Mouse (Mus musculus) liver, postnatal 0 days (tissue): ENCODE data around the gene Atp6v0a2. TPM values are rescaled to one million over a fixed set of nuclear protein-coding genes. Genes with fewer than 3 reads are reported as not detected.

Source experiments
- ATAC-seq: fragments of 200-750 bp; cut with Nextera tagmentation; 2 replicates; pipeline ENCODE4 v1.8.0; 2017; ENCODE audit warnings: mild to moderate bottlenecking, moderate library complexity
- DNase-seq: peaks from one replicate; pipeline ENCODE4 v3.0.0-alpha.2; 2016
- H3K27ac ChIP-seq: fragments of 300-500 bp; sonication (generic); 2 replicates; pipeline ENCODE4 v1.5.1; 2014; ENCODE audit warnings: antibody characterized with exemption, moderate library complexity, mild to moderate bottlenecking, low read depth
- H3K27me3 ChIP-seq: fragments of 300-500 bp; sonication (generic); 2 replicates; pipeline ENCODE4 v1.6.1; 2014; ENCODE audit warnings: low read length, control low read depth, mixed read lengths; ENCODE audit not compliant: insufficient read depth
- H3K36me3 ChIP-seq: fragments of 300-500 bp; sonication (generic); replicated peaks from 2 replicates; pipeline ENCODE4 v1.6.1; 2014; ENCODE audit warnings: mild to moderate bottlenecking, control low read depth, low read length, moderate library complexity, mixed read lengths; ENCODE audit not compliant: insufficient read depth
- H3K4me1 ChIP-seq: fragments of 300-500 bp; sonication (generic); 2 replicates; pipeline ENCODE4 v1.6.1; 2014; ENCODE audit warnings: antibody characterized with exemption, mild to moderate bottlenecking, control low read depth; ENCODE audit not compliant: insufficient read depth
- H3K4me2 ChIP-seq: fragments of 300-500 bp; sonication (generic); 2 replicates; pipeline ENCODE4 v1.6.1; 2014; ENCODE audit warnings: low read depth, mild to moderate bottlenecking, low read length, moderate library complexity, mixed read lengths
- H3K4me3 ChIP-seq: fragments of 300-500 bp; sonication (generic); 2 replicates; pipeline ENCODE4 v1.5.1; 2014; ENCODE audit warnings: low read depth, low read length
- H3K9ac ChIP-seq: fragments of 300-500 bp; sonication (generic); replicated peaks from 2 replicates; pipeline ENCODE4 v1.6.1; 2014; ENCODE audit warnings: mild to moderate bottlenecking, moderate library complexity
- H3K9me3 ChIP-seq: fragments of 300-500 bp; sonication (generic); 2 replicates; pipeline ENCODE4 v1.6.1; 2016; ENCODE audit warnings: mild to moderate bottlenecking, control low read depth, low read length, mixed read lengths
- CTCF ChIP-seq: sonication (generic); IDR thresholded peaks from 2 replicates; pipeline ENCODE4 v1.5.1; 2016; ENCODE audit warnings: antibody characterized with exemption, low read depth
- EP300 ChIP-seq: IDR thresholded peaks from 2 replicates; pipeline ENCODE4 v1.6.1; 2016; ENCODE audit warnings: antibody characterized with exemption, low read depth, mild to moderate bottlenecking
- WGBS: fragments of 180-500 bp; shearing (Covaris S2); extraction: QIAGEN DNeasy Blood & Tissue Kit; methylation state at CpG from one replicate; pipeline ENCODE4 v1.1.7; 2014; ENCODE audit not compliant: insufficient replicate concordance; 5-methylcytosine and 5-hydroxymethylcytosine counted together
- polyA plus RNA-seq: library from polyadenylated mRNA; unstranded; fragments of >200 nt; fragmentation: Nextera tagmentation; extraction: Ambion mirVana; gene quantifications from 2 replicates; pipeline ENCODE4 v1.2.1, GENCODE M21; 2015

Atp6v0a2 gene
- polyA plus RNA-seq, 1 experiment from 2014 or later: 12.4 TPM

GRCm38 (mm10) chr5:124621362-124621761 is 7.0 kb upstream of the Atp6v0a2 start:
- ATAC-seq: no peak; the same call in 1 of the 2 replicates
- H3K4me3 ChIP-seq: no peak overlapping the region
- H3K9me3 ChIP-seq: no peaks in the 10 kb centered on the region
- H3K36me3 ChIP-seq: no peaks in the 10 kb centered on the region
- no peaks in the 10 kb centered on the region for H3K27me3 ChIP-seq
- no peak overlapping the region for H3K4me2 ChIP-seq
- DNase-seq: no peak
- H3K9ac ChIP-seq: no peak overlapping the region
- TF ChIP-seq CTCF (no peak), EP300 (no peak)
- 62% methylated on average over 13 of the region's 13 CpGs for WGBS
- no peak overlapping the region for H3K27ac ChIP-seq
- no peaks in the 10 kb centered on the region for H3K4me1 ChIP-seq

DNA sequence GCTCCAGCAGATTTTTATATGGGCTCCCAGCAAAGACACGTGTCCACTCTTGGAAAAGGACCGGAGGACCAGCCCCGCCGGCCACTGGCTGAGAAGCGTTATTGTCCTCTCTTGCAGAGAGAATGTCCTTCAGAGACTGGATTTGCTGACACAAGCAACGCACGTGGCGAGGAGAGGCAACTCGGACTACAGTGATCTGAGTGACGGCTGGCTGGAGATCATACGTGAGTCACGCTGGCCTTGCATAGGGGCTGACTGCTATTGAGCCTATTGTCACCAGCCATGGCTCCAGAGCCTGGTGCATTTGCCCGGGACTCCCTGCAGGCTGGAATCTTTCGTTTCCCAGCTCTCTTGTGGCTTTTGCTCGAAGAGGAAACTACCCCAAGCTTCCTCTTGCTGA is 5.5 kb upstream of the Atp6v0a2 start:
- H3K36me3 ChIP-seq: no peaks in the 10 kb centered on the region
- no peak overlapping the region for H3K4me2 ChIP-seq
- no peaks in the 10 kb centered on the region for H3K27me3 ChIP-seq
- TF ChIP-seq EP300 (no peak), CTCF (no peak)
- DNase-seq (no peak), ATAC-seq (peak; percentile 59)
- no peak overlapping the region for H3K9ac ChIP-seq
- H3K9me3 ChIP-seq: no peaks in the 10 kb centered on the region
- H3K27ac ChIP-seq: 0 out of 2 replicates have a peak overlapping the region, but pooled peaks have one; percentile 39
- H3K4me1 ChIP-seq: peaks cover under 1% of the 10 kb centered on the region
- 60% methylated on average over 15 of the region's 15 CpGs for WGBS
- no peak overlapping the region for H3K4me3 ChIP-seq

DNA sequence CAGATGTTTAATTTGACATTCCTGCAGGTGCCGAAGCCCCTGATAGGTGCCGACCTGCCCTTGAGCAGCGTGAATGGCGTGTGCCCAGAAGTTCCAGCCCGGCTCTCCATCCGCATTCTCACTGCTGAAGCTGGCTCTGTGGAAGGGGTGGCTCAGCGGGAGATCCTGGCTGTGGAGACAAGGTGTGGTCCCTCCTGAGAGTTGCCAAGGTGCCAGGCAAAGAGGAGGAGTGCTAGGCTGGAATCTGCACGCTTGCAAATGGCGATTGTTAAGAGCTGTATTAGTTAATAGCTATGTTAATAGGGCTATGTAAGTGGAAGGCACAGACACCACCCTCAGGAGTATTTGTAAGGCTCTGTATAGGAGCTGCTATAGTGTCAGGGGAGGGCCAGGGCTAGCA is 4.1 kb upstream of the Atp6v0a2 start:
- H3K27me3 ChIP-seq: no peaks in the 10 kb centered on the region
- 90% methylated on average over 9 of the region's 9 CpGs for WGBS
- no peak for ATAC-seq

DNA sequence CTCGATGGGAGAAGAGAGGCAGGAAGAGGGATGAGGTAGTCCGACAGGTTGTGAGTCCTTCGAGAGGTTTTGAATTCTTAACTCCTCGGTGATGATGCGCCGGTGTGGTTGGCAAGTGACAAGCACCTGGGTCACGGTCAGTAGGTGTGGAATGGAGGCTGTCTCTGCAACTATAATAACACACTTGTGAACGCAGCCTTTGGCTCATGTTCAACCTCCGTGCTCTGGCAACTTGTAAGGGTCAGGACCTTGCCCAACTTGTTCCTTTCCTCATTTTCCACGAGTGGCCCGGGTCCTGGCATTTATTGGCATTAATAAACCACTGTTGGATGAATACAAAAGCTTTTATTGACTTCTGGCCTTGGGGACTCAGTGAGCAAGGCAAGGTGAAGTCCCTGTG is 1.3 kb downstream of the Atp6v0a2 start:
- H3K9ac ChIP-seq: peak overlapping the region; percentile 87
- no peak for DNase-seq
- 8% methylated on average over 11 of the region's 11 CpGs for WGBS
- no peak for ATAC-seq
- H3K4me3 ChIP-seq: peak overlapping the region; percentile 88
- H3K27ac ChIP-seq: peak overlapping the region; percentile 69; the same call in 1 of the 2 replicates
- H3K9me3 ChIP-seq: no peaks in the 10 kb centered on the region
- peaks cover 19% of the 10 kb centered on the region for H3K4me1 ChIP-seq
- H3K27me3 ChIP-seq: no peaks in the 10 kb centered on the region
- peaks cover 5% of the 10 kb centered on the region for H3K36me3 ChIP-seq
- peak overlapping the region; percentile 84 for H3K4me2 ChIP-seq
- TF ChIP-seq CTCF: no peak
- no peak for TF ChIP-seq EP300

More for the DNA sequence above, 4.1 kb upstream of the Atp6v0a2 start:
- no peak for DNase-seq
- Histone ChIP-seq H3K36me3 (no peaks in the 10 kb centered on the region), H3K9me3 (no peaks in the 10 kb centered on the region), H3K4me1 (peaks cover 7% of the 10 kb centered on the region), H3K4me3 (no peak overlapping the region), H3K9ac (no peak overlapping the region), H3K4me2 (no peak overlapping the region), H3K27ac (no peak overlapping the region)
- TF ChIP-seq EP300 (no peak), CTCF (no peak)

GRCm38 (mm10) chr5:124631685-124632084 is 3.3 kb downstream of the Atp6v0a2 start:
- Histone ChIP-seq H3K4me3 (no peak overlapping the region), H3K27me3 (no peaks in the 10 kb centered on the region), H3K4me2 (no peak overlapping the region), H3K27ac (no peak overlapping the region), H3K36me3 (peaks cover 19% of the 10 kb centered on the region), H3K4me1 (peaks cover 19% of the 10 kb centered on the region), H3K9me3 (no peaks in the 10 kb centered on the region), H3K9ac (no peak overlapping the region)
- DNase-seq (no peak), ATAC-seq (no peak)
- WGBS: 77% methylated on average over 8 of the region's 11 CpGs
- no peak for TF ChIP-seq CTCF
- no peak for TF ChIP-seq EP300

GRCm38 (mm10) chr5:124632461-124632860 is 4.1 kb downstream of the Atp6v0a2 start:
- Histone ChIP-seq H3K27ac (no peak overlapping the region), H3K9me3 (no peaks in the 10 kb centered on the region), H3K9ac (no peak overlapping the region), H3K4me3 (no peak overlapping the region), H3K4me2 (no peak overlapping the region), H3K27me3 (no peaks in the 10 kb centered on the region), H3K4me1 (peaks cover 19% of the 10 kb centered on the region), H3K36me3 (peaks cover 26% of the 10 kb centered on the region)
- no peak for TF ChIP-seq EP300
- ATAC-seq (no peak), DNase-seq (no peak)
- WGBS: 68% methylated on average over 5 of the region's 5 CpGs

- H3K9ac ChIP-seq: no peak overlapping the region
Measured at GRCm38 (mm10) chr5:124633425-124633824, 5.0 kb downstream of the Atp6v0a2 start.

More at GRCm38 (mm10) chr5:124633425-124633824, 5.0 kb downstream of the Atp6v0a2 start:
- 41% methylated on average over 2 of the region's 2 CpGs for WGBS
- Histone ChIP-seq H3K27ac (no peak overlapping the region), H3K4me3 (no peak overlapping the region), H3K36me3 (peaks cover 32% of the 10 kb centered on the region), H3K4me2 (no peak overlapping the region), H3K9me3 (no peaks in the 10 kb centered on the region), H3K27me3 (no peaks in the 10 kb centered on the region), H3K4me1 (peaks cover 13% of the 10 kb centered on the region)
- DNase-seq (no peak), ATAC-seq (no peak)
- TF ChIP-seq EP300: 0 out of 2 replicates have a peak, but pooled peaks have one; percentile 34
- TF ChIP-seq CTCF: no peak
